In the genomic region with DNA sequence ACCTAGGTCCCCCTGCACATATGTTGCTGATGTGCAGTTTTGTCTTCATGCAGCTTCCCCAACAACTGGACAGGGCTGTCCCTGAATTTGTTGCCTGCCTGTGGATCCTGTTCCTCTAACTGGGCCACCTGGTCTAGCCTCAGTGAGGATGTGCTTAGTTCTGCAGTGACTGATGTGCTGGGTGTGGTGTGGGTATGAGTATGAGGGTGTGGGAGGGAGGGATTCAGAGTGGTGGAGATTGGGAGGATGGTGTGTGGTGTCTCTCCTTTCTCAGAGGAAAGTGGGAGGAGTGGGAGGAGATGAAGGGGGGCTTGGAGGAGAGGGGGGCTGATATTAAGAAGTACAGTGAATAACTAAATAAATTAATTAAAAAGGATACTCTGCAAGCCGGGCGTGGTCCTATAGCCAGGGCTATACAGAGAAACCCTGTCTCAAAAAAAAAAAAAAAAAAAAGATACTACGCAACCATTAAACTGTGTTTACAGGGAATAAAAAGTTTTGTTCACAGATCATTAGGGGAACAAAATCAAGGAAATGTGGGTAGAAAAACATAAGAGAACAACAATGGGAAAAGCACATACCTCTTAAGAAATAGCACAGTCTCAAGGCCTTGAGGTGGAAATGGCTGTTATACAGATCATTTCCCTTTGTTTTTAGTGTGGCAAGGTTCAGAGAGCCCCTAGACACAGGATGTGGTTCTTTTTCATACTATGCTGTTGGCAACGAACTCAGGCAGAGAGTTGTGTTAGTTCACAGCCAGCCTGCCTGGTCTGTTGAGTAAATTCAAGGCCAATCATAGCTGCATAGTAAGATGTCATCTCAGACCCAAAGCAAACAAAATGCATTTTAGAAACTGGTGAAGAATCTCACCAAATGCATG, we compare ENCODE assay signal across 12 mouse cellular contexts. TPM values are rescaled to one million over a fixed set of nuclear protein-coding genes. Genes with fewer than 3 reads are reported as not detected.
DNase-seq lines count a peak whose midpoint lies in the region; ATAC-seq and TF ChIP-seq lines count a peak whose summit lies in the region.
"Had no signal": no experiment of that assay in that cellular context is flagged by ENCODE, and none has a peak within 500 bp of the region (broad histone marks: within the 10 kb centered on the region; RNA-seq: fewer than 3 reads in every experiment).

No protein-coding gene starts in this region.

- no peak; the same call in 1 of the 2 replicates for ATAC-seq in lung, embryonic 14.5 days (ENCODE audit: insufficient read depth)
- peak; percentile 79 for ATAC-seq in heart, embryonic 16.5 days (replicated peaks; ENCODE audit: extremely low read depth, insufficient read depth, low FRiP score)
- peak; percentile 63; the same call in 1 of the 2 replicates for ATAC-seq in monocyte, adult 5-6 weeks (replicated peaks; ENCODE audit: insufficient number of reproducible peaks, low FRiP score, low TSS enrichment, poor library complexity, severe bottlenecking)
- no peak for ATAC-seq in forebrain, embryonic 14.5 days

- no peaks in the 10 kb centered on the region for H3K9me3 ChIP-seq in lung, embryonic 14.5 days (ENCODE audit: low read depth, low read length)
- H3K9me3 ChIP-seq in heart, embryonic 16.5 days (replicated peaks; ENCODE audit: control insufficient read depth, low read length) = no peaks in the 10 kb centered on the region
- H3K9me3 ChIP-seq in forebrain, embryonic 14.5 days (replicated peaks; ENCODE audit: control insufficient read depth, low read length) = no peaks in the 10 kb centered on the region
- H3K9me3 ChIP-seq: embryonic facial prominence, embryonic 13.5 days; midbrain, embryonic 10.5 days had no signal

- peak; percentile 43 for DNase-seq in lung, embryonic 14.5 days
- no peak for DNase-seq in lung, adult 2 months
- no peak for DNase-seq in left cerebral cortex, postnatal 36 days (ENCODE audit: low spot score in 2 of 2)
- no peak for DNase-seq in forebrain, embryonic 14.5 days (ENCODE audit: low spot score)
- no peak for DNase-seq in left cerebral cortex, adult 11 months (ENCODE audit: low spot score)
- DNase-seq: gastrocnemius, postnatal 10 days; kidney, adult 18-20 months had no signal

- H3K27ac ChIP-seq in lung, embryonic 14.5 days (ENCODE audit: low read depth) = 0 out of 2 replicates have a peak overlapping the region, but pooled peaks have one; percentile 30
- peak overlapping the region; percentile 41 for H3K27ac ChIP-seq in heart, embryonic 16.5 days (ENCODE audit: low read length)
- no peak overlapping the region for H3K27ac ChIP-seq in forebrain, embryonic 14.5 days (ENCODE audit: low read depth, low read length)
- H3K27ac ChIP-seq: embryonic facial prominence, embryonic 13.5 days; midbrain, embryonic 10.5 days had no signal

- no peak overlapping the region for H3K4me2 ChIP-seq in lung, embryonic 14.5 days
- H3K4me2 ChIP-seq in heart, embryonic 16.5 days (ENCODE audit: low read depth, low read length) = no peak overlapping the region
- H3K4me2 ChIP-seq in forebrain, embryonic 14.5 days (ENCODE audit: low read length) = no peak overlapping the region
- H3K4me2 ChIP-seq: embryonic facial prominence, embryonic 13.5 days had no signal

- H3K4me1 ChIP-seq in lung, embryonic 14.5 days (ENCODE audit: insufficient read depth) = no peaks in the 10 kb centered on the region
- no peaks in the 10 kb centered on the region for H3K4me1 ChIP-seq in lung, adult 2 months (ENCODE audit: control insufficient read depth, insufficient read depth, low read length)
- no peaks in the 10 kb centered on the region for H3K4me1 ChIP-seq in heart, embryonic 16.5 days (ENCODE audit: control insufficient read depth, insufficient read depth, low read length)
- no peaks in the 10 kb centered on the region for H3K4me1 ChIP-seq in forebrain, embryonic 14.5 days (ENCODE audit: control insufficient read depth, insufficient read depth, low read length)
- H3K4me1 ChIP-seq: embryonic facial prominence, embryonic 13.5 days; midbrain, embryonic 10.5 days had no signal

- intact Hi-C loops in left cerebral cortex, postnatal 36 days (cut with DNase I) = no loop called here

- H3K36me3 ChIP-seq in lung, embryonic 14.5 days (ENCODE audit: insufficient read depth) = no peaks in the 10 kb centered on the region
- no peaks in the 10 kb centered on the region for H3K36me3 ChIP-seq in heart, embryonic 16.5 days (ENCODE audit: control insufficient read depth, insufficient read depth)
- H3K36me3 ChIP-seq in forebrain, embryonic 14.5 days (ENCODE audit: control insufficient read depth, insufficient read depth, low read length) = no peaks in the 10 kb centered on the region
- H3K36me3 ChIP-seq: embryonic facial prominence, embryonic 13.5 days; midbrain, embryonic 10.5 days had no signal

- no peak overlapping the region for H3K4me3 ChIP-seq in lung, embryonic 14.5 days (ENCODE audit: low read depth, low read length)
- no peak overlapping the region for H3K4me3 ChIP-seq in lung, adult 2 months (replicated peaks; ENCODE audit: extremely low read depth, low read depth, low read length)
- H3K4me3 ChIP-seq in heart, embryonic 16.5 days (ENCODE audit: low read length) = no peak overlapping the region
- H3K4me3 ChIP-seq in forebrain, embryonic 14.5 days (ENCODE audit: low read depth, low read length) = no peak overlapping the region
- H3K4me3 ChIP-seq: embryonic facial prominence, embryonic 13.5 days; midbrain, embryonic 10.5 days had no signal

- no peak overlapping the region for H3K9ac ChIP-seq in lung, embryonic 14.5 days
- no peak overlapping the region for H3K9ac ChIP-seq in heart, embryonic 16.5 days (ENCODE audit: low read length)
- H3K9ac ChIP-seq in forebrain, embryonic 14.5 days (ENCODE audit: low read length) = no peak overlapping the region
- H3K9ac ChIP-seq: embryonic facial prominence, embryonic 13.5 days had no signal

- no peaks in the 10 kb centered on the region for H3K27me3 ChIP-seq in lung, embryonic 14.5 days (ENCODE audit: insufficient read depth, low read length)
- no peaks in the 10 kb centered on the region for H3K27me3 ChIP-seq in heart, embryonic 16.5 days (ENCODE audit: control insufficient read depth, insufficient read depth, low read length)
- no peaks in the 10 kb centered on the region for H3K27me3 ChIP-seq in forebrain, embryonic 14.5 days (replicated peaks; ENCODE audit: control insufficient read depth, insufficient read depth, low read length)
- H3K27me3 ChIP-seq: embryonic facial prominence, embryonic 13.5 days had no signal

- 73% methylated on average over 4 of the region's 4 CpGs for WGBS in lung, embryonic 14.5 days
- 45% methylated on average over 4 of the region's 4 CpGs for WGBS in lung, adult 2 months
- WGBS in heart, embryonic 16.5 days = 67% methylated on average over 4 of the region's 4 CpGs
- WGBS in forebrain, embryonic 14.5 days = 88% methylated on average over 4 of the region's 4 CpGs

- TF ChIP-seq CTCF in lung, embryonic 14.5 days (IDR thresholded peaks at IDR 0.05; ENCODE audit: low read depth) = no peak
- TF ChIP-seq CTCF in lung, adult 2 months (IDR thresholded peaks at IDR 0.05; ENCODE audit: insufficient read depth, low read length) = no peak

- TF ChIP-seq POLR2A in lung, adult 2 months (IDR thresholded peaks at IDR 0.05; ENCODE audit: borderline replicate concordance, extremely low read depth, low read depth, low read length) = no peak

RNA-seq across cellular contexts. Expression of gene 4930486L24Rik, which starts 15.8 kb away (rescaled TPM):
- polyA plus RNA-seq in lung, embryonic 14.5 days (2014; fragmentation: Nextera tagmentation; extraction: Ambion mirVana) = not detected in 2 replicates
- polyA plus RNA-seq in lung, adult 2 months (2012; rRNA removed) = not detected in 2 replicates
- 0.87 TPM in 1 of 2 replicates, not detected in the other for polyA plus RNA-seq in heart, embryonic 16.5 days (2015; fragmentation: Nextera tagmentation; extraction: Ambion mirVana)
- total RNA-seq in monocyte, adult 5-6 weeks (2017) = 2.1 TPM in 1 of 3 replicates, not detected in the others
- total RNA-seq in left cerebral cortex, postnatal 36 days (2021) = under 1 TPM; 0.22 to 0.48 TPM
- polyA plus RNA-seq in forebrain, embryonic 14.5 days (2014; fragmentation: Nextera tagmentation; extraction: Ambion mirVana) = 0.36 TPM in 1 of 2 replicates, not detected in the other
- polyA plus RNA-seq: limb, embryonic 11.5 days had no signal

RNA-seq across cellular contexts. Expression of gene Ctsll3, which starts 45.8 kb away (rescaled TPM):
- not detected in 2 replicates for polyA plus RNA-seq in lung, embryonic 14.5 days (2014; fragmentation: Nextera tagmentation; extraction: Ambion mirVana)
- not detected in 2 replicates for polyA plus RNA-seq in lung, adult 2 months (2012; rRNA removed)
- polyA plus RNA-seq in heart, embryonic 16.5 days (2015; fragmentation: Nextera tagmentation; extraction: Ambion mirVana) = not detected in 2 replicates
- not detected in 3 replicates for total RNA-seq in monocyte, adult 5-6 weeks (2017)
- total RNA-seq in left cerebral cortex, postnatal 36 days (2021) = not detected
- not detected in 2 replicates for polyA plus RNA-seq in forebrain, embryonic 14.5 days (2014; fragmentation: Nextera tagmentation; extraction: Ambion mirVana)
- total RNA-seq: gastrocnemius, postnatal 10 days had no signal
- polyA plus RNA-seq: embryonic facial prominence, embryonic 13.5 days; limb, embryonic 11.5 days; midbrain, embryonic 10.5 days had no signal

RNA-seq across cellular contexts. Expression of gene Gm49392, which starts 48.2 kb away (rescaled TPM):
- polyA plus RNA-seq in lung, embryonic 14.5 days (2014; fragmentation: Nextera tagmentation; extraction: Ambion mirVana) = 0.34 and 0.95 TPM in 2 replicates
- polyA plus RNA-seq in lung, adult 2 months (2012; rRNA removed) = 0.67 and 0.84 TPM in 2 replicates
- 1.0 TPM in 1 of 2 replicates, not detected in the other for polyA plus RNA-seq in heart, embryonic 16.5 days (2015; fragmentation: Nextera tagmentation; extraction: Ambion mirVana)
- 4.3 to 25.3 TPM (median 13.1 TPM) in 3 replicates for total RNA-seq in monocyte, adult 5-6 weeks (2017)
- total RNA-seq in left cerebral cortex, postnatal 36 days (2021) = not detected
- polyA plus RNA-seq in forebrain, embryonic 14.5 days (2014; fragmentation: Nextera tagmentation; extraction: Ambion mirVana) = 0.17 TPM in 1 of 2 replicates, not detected in the other
- polyA plus RNA-seq: embryonic facial prominence, embryonic 13.5 days; midbrain, embryonic 10.5 days had no signal

RNA-seq across cellular contexts. Expression of gene Ctla2b, which starts 48.8 kb away (rescaled TPM):
- polyA plus RNA-seq in lung, embryonic 14.5 days (2014; fragmentation: Nextera tagmentation; extraction: Ambion mirVana) = 8.3 and 10.1 TPM in 2 replicates
- 3.2 and 4.1 TPM in 2 replicates for polyA plus RNA-seq in lung, adult 2 months (2012; rRNA removed)
- 5.3 and 6.1 TPM in 2 replicates for polyA plus RNA-seq in heart, embryonic 16.5 days (2015; fragmentation: Nextera tagmentation; extraction: Ambion mirVana)
- 49.2 to 249 TPM (median 61.2 TPM) in 3 replicates for total RNA-seq in monocyte, adult 5-6 weeks (2017)
- 1 to 10 TPM in 1 of 2 experiments, under 1 TPM in 1; 0.88 to 2.4 TPM for total RNA-seq in left cerebral cortex, postnatal 36 days (2021)
- 1.2 and 2.4 TPM in 2 replicates for polyA plus RNA-seq in forebrain, embryonic 14.5 days (2014; fragmentation: Nextera tagmentation; extraction: Ambion mirVana)

RNA-seq across cellular contexts. Expression of gene Tpbpb, which starts 56.2 kb away (rescaled TPM):
- polyA plus RNA-seq in lung, embryonic 14.5 days (2014; fragmentation: Nextera tagmentation; extraction: Ambion mirVana) = not detected in 2 replicates
- not detected in 2 replicates for polyA plus RNA-seq in lung, adult 2 months (2012; rRNA removed)
- not detected in 2 replicates for polyA plus RNA-seq in heart, embryonic 16.5 days (2015; fragmentation: Nextera tagmentation; extraction: Ambion mirVana)
- total RNA-seq in monocyte, adult 5-6 weeks (2017) = not detected in 3 replicates
- not detected for total RNA-seq in left cerebral cortex, postnatal 36 days (2021)
- not detected in 2 replicates for polyA plus RNA-seq in forebrain, embryonic 14.5 days (2014; fragmentation: Nextera tagmentation; extraction: Ambion mirVana)
- total RNA-seq: gastrocnemius, postnatal 10 days had no signal
- polyA plus RNA-seq: embryonic facial prominence, embryonic 13.5 days; limb, embryonic 11.5 days; midbrain, embryonic 10.5 days had no signal

Comparison
In these comparisons a context has a peak if more than half of its experiments do, and no peak if none do; other contexts are left out.
1. ATAC-seq: peak in heart, embryonic 16.5 days (single experiment) and monocyte, adult 5-6 weeks (single experiment); none in lung, embryonic 14.5 days (single experiment) and forebrain, embryonic 14.5 days (single experiment).